8 mouse cellular contexts compared by ENCODE assay signal in genomic region chr6:72512386-72513070, GRCm38 (mm10). TPM values are rescaled to one million over a fixed set of nuclear protein-coding genes. Genes with fewer than 3 reads are reported as not detected.
DNase-seq lines count a peak whose midpoint lies in the region; ATAC-seq lines count a peak whose summit lies in the region.

No protein-coding gene starts in this region.

- H3K4me2 ChIP-seq in hindbrain, embryonic 13.5 days: peak overlapping the region; percentile 53

- H3K36me3 ChIP-seq in hindbrain, embryonic 13.5 days: no peaks in the 10 kb centered on the region

- H3K27ac ChIP-seq in hindbrain, embryonic 13.5 days: peak overlapping the region; percentile 96

- WGBS in hindbrain, embryonic 13.5 days: 3% methylated on average over 25 of the region's 33 CpGs

- no peaks in the 10 kb centered on the region for H3K27me3 ChIP-seq in hindbrain, embryonic 13.5 days

- ATAC-seq in hindbrain, embryonic 13.5 days (ENCODE audit: low FRiP score): peak; percentile 92

- peak overlapping the region; percentile 32 for H3K4me3 ChIP-seq in hindbrain, embryonic 13.5 days

- H3K9ac ChIP-seq in hindbrain, embryonic 13.5 days: peak overlapping the region; percentile 76

- DNase-seq in NIH3T3 (ENCODE audit: low read depth): peak; percentile 91
- peak; percentile 93 for DNase-seq in cerebellum, postnatal 10 days
- DNase-seq in frontal cortex, postnatal 14 days (ENCODE audit: low spot score in 2 of 2): peak; percentile 84 to 85
- peak; percentile 92 for DNase-seq in layer of hippocampus, postnatal 36 days
- peak; percentile 92 for DNase-seq in lung, postnatal 25 days (ENCODE audit: low spot score)
- peak; percentile 84 for DNase-seq in retina, adult 2 months (ENCODE audit: low read depth, low spot score)
- DNase-seq in thymus, postnatal 25 days: peak; percentile 81

- H3K4me1 ChIP-seq in hindbrain, embryonic 13.5 days (replicated peaks): peaks cover 50% of the 10 kb centered on the region

- H3K9me3 ChIP-seq in hindbrain, embryonic 13.5 days: no peaks in the 10 kb centered on the region

RNA-seq across cellular contexts. Expression of gene Sh2d6, which starts 9.0 kb away (rescaled TPM):
- 0.41 and 1.0 TPM in 2 replicates for polyA plus RNA-seq in hindbrain, embryonic 13.5 days (2015; fragmentation: Nextera tagmentation; extraction: Ambion mirVana)
- under 1 TPM; 0.40 to 0.45 TPM for total RNA-seq in layer of hippocampus, postnatal 36 days (2021)

RNA-seq across cellular contexts. Expression of gene Capg, which starts 31.7 kb away (rescaled TPM):
- polyA plus RNA-seq in hindbrain, embryonic 13.5 days (2015; fragmentation: Nextera tagmentation; extraction: Ambion mirVana): 9.2 and 10.2 TPM in 2 replicates
- 1 to 10 TPM; 2.3 to 2.9 TPM for total RNA-seq in layer of hippocampus, postnatal 36 days (2021)

Comparison
In these comparisons a context has a peak if more than half of its experiments do, and no peak if none do; other contexts are left out.
1. Peak in every context shown above with its lines: DNase-seq, ATAC-seq, H3K4me3 ChIP-seq and H3K27ac ChIP-seq.